Mouse (Mus musculus) retina, adult 2 months (tissue): ENCODE measurements around the gene Hsd17b3.

Experiments used
- DNase-seq: peaks from one replicate; pipeline ENCODE4 v3.0.0-alpha.2; 2012; ENCODE audit warnings: low read depth, low spot score

Hsd17b3 gene

GRCm38 (mm10) chr13:64089130-64089529 is at the start of gene Hsd17b3:
TSS of gene Hsd17b3 (minus strand) at chr13:64089230.
- no peak for DNase-seq

GRCm38 (mm10) chr13:64129616-64130375 is 40.8 kb upstream of the Hsd17b3 start:
- DNase-seq = no peak

GRCm38 (mm10) chr13:64128858-64129615 is 40.0 kb upstream of the Hsd17b3 start, which contains the start of gene Slc35d2:
TSS of gene Slc35d2 (minus strand) at chr13:64129368.
- no peak for DNase-seq

- DNase-seq = no peak
Measured at GRCm38 (mm10) chr13:64126316-64126715, 37.3 kb upstream of the Hsd17b3 start.

- DNase-seq = no peak
Measured at GRCm38 (mm10) chr13:64124886-64125285, 35.9 kb upstream of the Hsd17b3 start.

GRCm38 (mm10) chr13:64123491-64124188 is 34.6 kb upstream of the Hsd17b3 start:
- DNase-seq = no peak

GRCm38 (mm10) chr13:64120760-64121159 is 31.7 kb upstream of the Hsd17b3 start:
- DNase-seq = no peak

GRCm38 (mm10) chr13:64117442-64117841 is 28.4 kb upstream of the Hsd17b3 start:
- DNase-seq = no peak

- DNase-seq = no peak
Measured at GRCm38 (mm10) chr13:64110421-64110820, 21.4 kb upstream of the Hsd17b3 start.

GRCm38 (mm10) chr13:64108381-64108850 is 19.4 kb upstream of the Hsd17b3 start:
- no peak for DNase-seq

GRCm38 (mm10) chr13:64107535-64107934 is 18.5 kb upstream of the Hsd17b3 start:
- DNase-seq = no peak

- DNase-seq = no peak
Measured at GRCm38 (mm10) chr13:64107105-64107504, 18.1 kb upstream of the Hsd17b3 start.

GRCm38 (mm10) chr13:64105690-64106089 is 16.7 kb upstream of the Hsd17b3 start:
- no peak for DNase-seq

- DNase-seq = no peak
Measured at GRCm38 (mm10) chr13:64100186-64100585, 11.2 kb upstream of the Hsd17b3 start.

GRCm38 (mm10) chr13:64098992-64099391 is 10.0 kb upstream of the Hsd17b3 start:
- DNase-seq = no peak

- DNase-seq = peak; percentile 20
Measured at GRCm38 (mm10) chr13:64093341-64093740, 4.3 kb upstream of the Hsd17b3 start.

- no peak for DNase-seq
Measured at GRCm38 (mm10) chr13:64092752-64093151, 3.7 kb upstream of the Hsd17b3 start.

GRCm38 (mm10) chr13:64092141-64092540 is 3.1 kb upstream of the Hsd17b3 start:
- no peak for DNase-seq

GRCm38 (mm10) chr13:64091006-64091405 is 2.0 kb upstream of the Hsd17b3 start:
- no peak for DNase-seq

GRCm38 (mm10) chr13:64090278-64090677 is 1.2 kb upstream of the Hsd17b3 start:
- no peak for DNase-seq

GRCm38 (mm10) chr13:64088057-64088456 is 973 bp downstream of the Hsd17b3 start:
- no peak for DNase-seq

GRCm38 (mm10) chr13:64086036-64086435 is 3.0 kb downstream of the Hsd17b3 start:
- DNase-seq = no peak
